ENCODE assay signal across 10 mouse cellular contexts in the genomic region with DNA sequence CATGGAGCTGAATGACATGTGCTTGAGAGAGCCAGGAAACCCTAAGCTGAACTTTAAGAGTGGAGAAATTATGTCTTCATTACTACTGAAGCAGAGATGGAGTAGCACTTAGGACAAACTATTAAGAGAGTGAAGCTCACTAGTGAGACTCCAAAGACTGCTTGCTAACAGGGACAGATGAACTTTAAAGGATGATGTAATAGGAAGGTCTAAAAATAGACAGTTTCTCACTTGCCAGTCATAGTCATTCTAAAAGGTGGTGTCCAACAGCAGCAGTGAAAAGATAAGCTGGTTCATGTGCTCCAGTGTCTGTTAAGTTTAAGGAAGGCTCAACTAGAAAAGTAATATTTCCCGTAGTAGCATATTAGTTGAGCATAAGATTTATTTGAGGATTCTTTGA. TPM values are rescaled to one million over a fixed set of nuclear protein-coding genes. Genes with fewer than 3 reads are reported as not detected.
A peak's percentile ranks its signal among the peaks of the same experiment; 100 is the strongest.
DNase-seq lines count a peak whose midpoint lies in the region; ATAC-seq and TF ChIP-seq lines count a peak whose summit lies in the region.
"Had no signal": no experiment of that assay in that cellular context is flagged by ENCODE, and none has a peak within 500 bp of the region (broad histone marks: within the 10 kb centered on the region; RNA-seq: fewer than 3 reads in every experiment).

No protein-coding gene starts in this region.

- H3K9ac ChIP-seq in kidney, embryonic 16.5 days (replicated peaks; ENCODE audit: low read length) = no peak overlapping the region
- H3K9ac ChIP-seq in heart, postnatal 0 days (replicated peaks; ENCODE audit: low read depth, low read length) = peak overlapping the region; percentile 35
- no peak overlapping the region for H3K9ac ChIP-seq in forebrain, embryonic 14.5 days (ENCODE audit: low read length)
- H3K9ac ChIP-seq in hindbrain, embryonic 11.5 days (ENCODE audit: low read depth, low read length) = no peak overlapping the region

- peak overlapping the region; percentile 64; the same call in 1 of the 2 replicates for H3K27ac ChIP-seq in kidney, embryonic 16.5 days (ENCODE audit: low read length)
- peak overlapping the region; percentile 90 for H3K27ac ChIP-seq in heart, postnatal 0 days (ENCODE audit: low read depth)
- peak overlapping the region; percentile 41; the same call in 1 of the 2 replicates for H3K27ac ChIP-seq in small intestine, adult 2 months (ENCODE audit: insufficient read depth, low read depth, low read length)
- H3K27ac ChIP-seq in forebrain, embryonic 14.5 days (ENCODE audit: low read depth, low read length) = no peak overlapping the region
- no peak overlapping the region for H3K27ac ChIP-seq in hindbrain, embryonic 11.5 days (ENCODE audit: low read depth, low read length)
- H3K27ac ChIP-seq: macrophage had no signal

- in situ Hi-C loops in Patski (cut with MboI; ENCODE audit: low pct_unique_long_range_greater_than_20kb) = no loop called here

- H3K27me3 ChIP-seq in kidney, embryonic 16.5 days (ENCODE audit: insufficient read depth, low read length) = no peaks in the 10 kb centered on the region
- no peaks in the 10 kb centered on the region for H3K27me3 ChIP-seq in Patski
- no peaks in the 10 kb centered on the region for H3K27me3 ChIP-seq in heart, postnatal 0 days (ENCODE audit: control insufficient read depth, insufficient read depth, low read length)
- H3K27me3 ChIP-seq in small intestine, adult 2 months (ENCODE audit: control insufficient read depth, insufficient read depth, low read length) = no peaks in the 10 kb centered on the region
- H3K27me3 ChIP-seq in forebrain, embryonic 14.5 days (replicated peaks; ENCODE audit: control insufficient read depth, insufficient read depth, low read length) = no peaks in the 10 kb centered on the region
- H3K27me3 ChIP-seq in hindbrain, embryonic 11.5 days (ENCODE audit: control insufficient read depth, insufficient read depth, low read length) = no peaks in the 10 kb centered on the region

- DNase-seq in kidney, postnatal 14 days = no peak
- DNase-seq in Patski (ENCODE audit: low read depth, low spot score) = no peak
- peak; percentile 93 for DNase-seq in heart, postnatal 0 days (ENCODE audit: low spot score)
- no peak for DNase-seq in frontal cortex, postnatal 36 days (ENCODE audit: low spot score in 2 of 2)
- no peak for DNase-seq in forebrain, embryonic 14.5 days (ENCODE audit: low spot score)
- DNase-seq in hindbrain, embryonic 11.5 days (ENCODE audit: low spot score) = no peak
- DNase-seq: right cerebral cortex, postnatal 25 days had no signal

- POLR2A ChIA-PET in Patski (lab: Charles Lee) = interaction anchor here (1.2 kb wide), 1 partner anchor 16 kb away, joined by 4 read pairs; a partner anchor contains a TSS

- no peak for ATAC-seq in kidney, embryonic 16.5 days (ENCODE audit: low FRiP score, low TSS enrichment)
- ATAC-seq in Patski = peak; percentile 71
- peak; percentile 91 for ATAC-seq in heart, postnatal 0 days (ENCODE audit: insufficient read depth, low read depth)
- no peak for ATAC-seq in forebrain, embryonic 14.5 days
- ATAC-seq in hindbrain, embryonic 11.5 days (ENCODE audit: low FRiP score) = no peak

- no peaks in the 10 kb centered on the region; the same call in 1 of the 2 replicates for H3K36me3 ChIP-seq in kidney, embryonic 16.5 days (ENCODE audit: insufficient read depth, low read length)
- no peaks in the 10 kb centered on the region; the same call in 1 of the 2 replicates for H3K36me3 ChIP-seq in heart, postnatal 0 days (replicated peaks; ENCODE audit: control insufficient read depth, insufficient read depth, low read length)
- H3K36me3 ChIP-seq in small intestine, adult 2 months (ENCODE audit: control insufficient read depth, insufficient read depth, low read length) = peaks cover 6% of the 10 kb centered on the region; the same call in 1 of the 2 replicates
- H3K36me3 ChIP-seq in forebrain, embryonic 14.5 days (ENCODE audit: control insufficient read depth, insufficient read depth, low read length) = no peaks in the 10 kb centered on the region
- H3K36me3 ChIP-seq in hindbrain, embryonic 11.5 days (ENCODE audit: control insufficient read depth, insufficient read depth, low read length) = no peaks in the 10 kb centered on the region

- no peak for TF ChIP-seq POLR2A in small intestine, adult 2 months (IDR thresholded peaks at IDR 0.05; ENCODE audit: low read depth, low read length)

- no peak for TF ChIP-seq CTCF in Patski (IDR thresholded peaks at IDR 0.05)
- no peak for TF ChIP-seq CTCF in heart, postnatal 0 days (IDR thresholded peaks at IDR 0.05; ENCODE audit: low read depth)
- TF ChIP-seq CTCF in small intestine, adult 2 months (IDR thresholded peaks at IDR 0.05; ENCODE audit: extremely low read depth, insufficient read length, insufficient replicate concordance, low read depth, low read length) = no peak

- no peaks in the 10 kb centered on the region for H3K9me3 ChIP-seq in kidney, embryonic 16.5 days (ENCODE audit: low read length)
- H3K9me3 ChIP-seq in heart, postnatal 0 days (replicated peaks; ENCODE audit: control insufficient read depth, low read length) = no peaks in the 10 kb centered on the region
- H3K9me3 ChIP-seq in forebrain, embryonic 14.5 days (replicated peaks; ENCODE audit: control insufficient read depth, low read length) = no peaks in the 10 kb centered on the region
- no peaks in the 10 kb centered on the region for H3K9me3 ChIP-seq in hindbrain, embryonic 11.5 days (ENCODE audit: control insufficient read depth, low read length)

- CTCF ChIA-PET in Patski (lab: Charles Lee) = interaction anchor here (0.7 to 1.6 kb wide), 4 partner anchors 12 to 149 kb away, joined by 3 read pairs; no protein-coding TSS in a partner anchor

- H3K4me3 ChIP-seq in kidney, embryonic 16.5 days (ENCODE audit: low read length) = no peak overlapping the region
- H3K4me3 ChIP-seq in heart, postnatal 0 days (ENCODE audit: low read depth, low read length) = peak overlapping the region; percentile 17; the same call in 1 of the 2 replicates
- no peak overlapping the region for H3K4me3 ChIP-seq in small intestine, adult 2 months (ENCODE audit: low read depth, low read length)
- H3K4me3 ChIP-seq in forebrain, embryonic 14.5 days (ENCODE audit: low read depth, low read length) = no peak overlapping the region
- no peak overlapping the region for H3K4me3 ChIP-seq in hindbrain, embryonic 11.5 days (ENCODE audit: low read depth, low read length)

- WGBS in kidney, embryonic 16.5 days = 41% methylated on average over 1 of the region's 1 CpGs
- 2% methylated on average over 1 of the region's 1 CpGs for WGBS in heart, postnatal 0 days
- WGBS in small intestine, adult 2 months = 6% methylated on average over 1 of the region's 1 CpGs
- WGBS in forebrain, embryonic 14.5 days = 92% methylated on average over 1 of the region's 1 CpGs
- 83% methylated on average over 1 of the region's 1 CpGs for WGBS in hindbrain, embryonic 11.5 days

- H3K4me2 ChIP-seq in kidney, embryonic 16.5 days (replicated peaks; ENCODE audit: low read depth, low read length) = 0 out of 2 replicates have a peak overlapping the region, but pooled peaks have one; percentile 5
- peak overlapping the region; percentile 46 for H3K4me2 ChIP-seq in heart, postnatal 0 days (ENCODE audit: low read depth, low read length)
- no peak overlapping the region for H3K4me2 ChIP-seq in forebrain, embryonic 14.5 days (ENCODE audit: low read length)
- no peak overlapping the region for H3K4me2 ChIP-seq in hindbrain, embryonic 11.5 days (replicated peaks; ENCODE audit: low read depth, low read length)

- H3K4me1 ChIP-seq in kidney, embryonic 16.5 days (ENCODE audit: insufficient read depth, low read length) = peaks cover 53% of the 10 kb centered on the region
- peaks cover 59% of the 10 kb centered on the region for H3K4me1 ChIP-seq in heart, postnatal 0 days (ENCODE audit: control insufficient read depth, insufficient read depth)
- peaks cover 19% of the 10 kb centered on the region for H3K4me1 ChIP-seq in small intestine, adult 2 months (ENCODE audit: control insufficient read depth, insufficient read depth, insufficient read length, low read length)
- peaks cover 7% of the 10 kb centered on the region; the same call in 1 of the 2 replicates for H3K4me1 ChIP-seq in forebrain, embryonic 14.5 days (ENCODE audit: control insufficient read depth, insufficient read depth, low read length)
- no peaks in the 10 kb centered on the region for H3K4me1 ChIP-seq in hindbrain, embryonic 11.5 days (replicated peaks; ENCODE audit: control insufficient read depth, insufficient read depth, low read length)

- 0 out of 2 replicates have a peak, but pooled peaks have one; percentile 16 for TF ChIP-seq EP300 in heart, postnatal 0 days (IDR thresholded peaks at IDR 0.05; ENCODE audit: low read depth)

RNA-seq across cellular contexts. Expression of a gene that starts 16.3 kb away (rescaled TPM):
- 34.7 and 39.9 TPM in 2 replicates for polyA plus RNA-seq in kidney, embryonic 16.5 days (2015; fragmentation: Nextera tagmentation; extraction: Ambion mirVana)
- polyA plus RNA-seq in Patski (2021) = 331 TPM
- 169 and 208 TPM in 2 replicates for total RNA-seq in heart, postnatal 0 days (2014; rRNA removed; ENCODE audit: low replicate concordance)
- polyA plus RNA-seq in heart, postnatal 0 days (2015; fragmentation: Nextera tagmentation; extraction: Ambion mirVana) = 25.2 and 29.2 TPM in 2 replicates
- 12.3 and 36.3 TPM in 2 replicates for polyA plus RNA-seq in small intestine, adult 2 months (2012; rRNA removed)
- polyA plus RNA-seq in forebrain, embryonic 14.5 days (2014; fragmentation: Nextera tagmentation; extraction: Ambion mirVana) = 43.3 and 50.4 TPM in 2 replicates
- polyA plus RNA-seq in hindbrain, embryonic 11.5 days (2014; fragmentation: Nextera tagmentation; extraction: Ambion mirVana) = 37.4 and 57.8 TPM in 2 replicates

Comparison
In these comparisons a context has a peak if more than half of its experiments do, and no peak if none do; other contexts are left out.
1. ATAC-seq: peak in Patski (single experiment) and heart, postnatal 0 days (single experiment); none in kidney, embryonic 16.5 days (single experiment), forebrain, embryonic 14.5 days (single experiment) and hindbrain, embryonic 11.5 days (single experiment).
2. H3K27ac ChIP-seq: peak in kidney, embryonic 16.5 days (single experiment), heart, postnatal 0 days (single experiment) and small intestine, adult 2 months (single experiment); none in forebrain, embryonic 14.5 days (single experiment) and hindbrain, embryonic 11.5 days (single experiment).
3. H3K4me2 ChIP-seq: peak in kidney, embryonic 16.5 days (single experiment) and heart, postnatal 0 days (single experiment); none in forebrain, embryonic 14.5 days (single experiment) and hindbrain, embryonic 11.5 days (single experiment).